Mouse (Mus musculus) MEL (cell line): Measurements from ENCODE around the gene Fars2.

Experiments
- BHLHE40 ChIP-seq: IDR thresholded peaks from 2 replicates; pipeline ENCODE4 v1.6.1; 2012; ENCODE audit warnings: low read depth, mild to moderate bottlenecking, inconsistent platforms, low read length, improper control_type of control experiment, borderline replicate concordance
- CHD1 ChIP-seq: IDR thresholded peaks from 2 replicates; pipeline ENCODE4 v1.6.1; 2012; ENCODE audit warnings: low read depth, mild to moderate bottlenecking, inconsistent platforms, low read length, improper control_type of control experiment
- CTCF ChIP-seq, 3 experiments: IDR thresholded peaks in 2 of 3; conservative IDR thresholded peaks in 1 of 3; 2 replicates each; pipeline ENCODE4 v1.5.1; 2011 to 2012; ENCODE audit warnings: low read length in 3 of 3, low read depth in 2 of 3, mild to moderate bottlenecking in 2 of 3, improper control_type of control experiment in 1 of 3, inconsistent platforms in 1 of 3, mixed read lengths in 1 of 3, moderate library complexity in 1 of 3; ENCODE audit not compliant: control insufficient read depth in 1 of 3, insufficient read depth in 1 of 3, poor library complexity in 1 of 3, severe bottlenecking in 1 of 3
- E2F4 ChIP-seq: IDR thresholded peaks from 2 replicates; pipeline ENCODE4 v1.6.1; 2011; ENCODE audit warnings: low read depth, low read length, improper control_type of control experiment, borderline replicate concordance
- GATA1 ChIP-seq: IDR thresholded peaks from 2 replicates; pipeline ENCODE4 v1.6.1; 2011; ENCODE audit warnings: low read depth, low read length, improper control_type of control experiment
- MYB ChIP-seq: IDR thresholded peaks from 2 replicates; pipeline ENCODE4 v1.6.1; 2011; ENCODE audit warnings: mild to moderate bottlenecking, low read depth, low read length, improper control_type of control experiment
- MYC ChIP-seq: IDR thresholded peaks from 2 replicates; pipeline ENCODE4 v1.6.1; 2011; ENCODE audit warnings: low read depth, mild to moderate bottlenecking, low read length, improper control_type of control experiment, moderate library complexity
- NRF1 ChIP-seq: IDR thresholded peaks from 2 replicates; pipeline ENCODE4 v1.6.1; 2014; ENCODE audit warnings: low read depth, mild to moderate bottlenecking, inconsistent platforms, low read length, improper control_type of control experiment, moderate library complexity; ENCODE audit not compliant: poor library complexity, insufficient read depth, severe bottlenecking
- POLR2A ChIP-seq, 2 experiments: IDR thresholded peaks; 2 replicates each; pipeline ENCODE4 v1.6.1; 2011 to 2012; ENCODE audit warnings: low read length in 2 of 2, mild to moderate bottlenecking in 2 of 2, control low read depth in 1 of 2, improper control_type of control experiment in 1 of 2, low read depth in 1 of 2, moderate library complexity in 1 of 2; ENCODE audit not compliant: control insufficient read depth in 1 of 2, insufficient read depth in 1 of 2, poor library complexity in 1 of 2
- POLR2AphosphoS2 ChIP-seq: IDR thresholded peaks from 2 replicates; pipeline ENCODE4 v1.6.1; 2011; ENCODE audit warnings: low read length, improper control_type of control experiment
- RCOR1 ChIP-seq: IDR thresholded peaks from 2 replicates; pipeline ENCODE4 v1.6.1; 2012; ENCODE audit warnings: low read depth, mild to moderate bottlenecking, inconsistent platforms, low read length, improper control_type of control experiment
- TCF12 ChIP-seq: IDR thresholded peaks from 2 replicates; pipeline ENCODE4 v1.6.1; 2014; ENCODE audit warnings: low read depth, mild to moderate bottlenecking, inconsistent platforms, low read length, improper control_type of control experiment, moderate library complexity
- ZKSCAN1 ChIP-seq: IDR thresholded peaks from 2 replicates; pipeline ENCODE4 v1.6.1; 2012; ENCODE audit warnings: low read depth, mild to moderate bottlenecking, inconsistent platforms, low read length, improper control_type of control experiment, moderate library complexity
- ZMIZ1 ChIP-seq: IDR thresholded peaks from 2 replicates; pipeline ENCODE4 v1.6.1; 2012; ENCODE audit warnings: low read depth, mild to moderate bottlenecking, inconsistent platforms, low read length, improper control_type of control experiment, moderate library complexity

GRCm38 (mm10) chr13:36726951-36727778, 610.0 kb downstream of the Fars2 start:
- no peak for TF ChIP-seq CHD1
- no peak for TF ChIP-seq ZKSCAN1
- TF ChIP-seq POLR2A (IDR thresholded peaks at IDR 0.05; ENCODE audit: control insufficient read depth in 1 of 2, insufficient read depth in 1 of 2, low read depth in 1 of 2, low read length in 2 of 2, poor library complexity in 1 of 2): no peak
- no peak for TF ChIP-seq NRF1
- no peak for TF ChIP-seq BHLHE40
- no peak for TF ChIP-seq CTCF (IDR thresholded peaks at IDR 0.05 in 2 of 3, conservative IDR thresholded peaks at IDR 0.05 in 1 of 3; ENCODE audit: control insufficient read depth in 1 of 3, insufficient read depth in 1 of 3, low read depth in 2 of 3, low read length in 3 of 3, poor library complexity in 1 of 3, severe bottlenecking in 1 of 3)
- TF ChIP-seq MYB: no peak
- TF ChIP-seq E2F4: no peak
- no peak for TF ChIP-seq POLR2AphosphoS2
- no peak for TF ChIP-seq RCOR1
- no peak for TF ChIP-seq MYC
- TF ChIP-seq ZMIZ1: no peak
- TF ChIP-seq TCF12: no peak
- TF ChIP-seq GATA1: no peak
